Mouse (Mus musculus): ENCODE results near the gene Selenok.
A peak's percentile ranks its signal among the peaks of the same experiment; 100 is the strongest.

Selenok gene

DNA sequence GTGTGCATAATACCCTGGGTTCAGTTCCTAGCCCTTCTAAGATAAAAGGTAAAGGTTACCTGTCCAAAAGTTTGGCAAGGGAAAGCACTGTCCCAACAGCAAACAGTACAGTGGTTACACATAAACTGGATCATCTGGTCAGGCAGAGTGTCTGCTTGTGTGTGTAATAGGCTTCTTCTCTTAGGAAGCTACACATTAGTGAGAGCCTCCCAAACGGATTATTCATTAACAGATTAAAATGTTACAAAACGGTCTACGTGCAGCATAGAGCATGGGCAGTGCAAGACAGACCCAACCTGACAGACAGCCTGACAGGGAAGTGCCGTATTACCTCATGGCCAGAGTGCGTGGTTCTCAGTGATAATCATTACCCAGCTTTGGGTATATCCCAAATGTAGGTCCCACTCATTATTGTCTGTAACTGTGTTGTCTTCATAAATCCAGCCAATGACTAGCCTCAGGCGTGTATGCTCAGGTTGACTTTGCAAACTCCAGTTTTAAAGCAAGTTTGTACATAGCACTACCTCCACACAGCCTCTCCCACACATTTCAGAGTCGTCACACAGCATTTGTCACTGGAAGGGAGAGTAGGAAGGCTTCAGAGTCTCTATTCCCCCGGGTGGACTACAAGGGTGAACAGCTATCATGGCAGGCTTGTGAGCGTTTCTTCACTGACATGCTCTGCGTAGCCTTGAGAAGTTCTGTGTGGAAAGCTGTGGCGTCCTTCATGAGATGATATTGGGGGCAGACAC lies 28.1 kb downstream of the Selenok start:
- DNase-seq = peak; percentile 83

DNA sequence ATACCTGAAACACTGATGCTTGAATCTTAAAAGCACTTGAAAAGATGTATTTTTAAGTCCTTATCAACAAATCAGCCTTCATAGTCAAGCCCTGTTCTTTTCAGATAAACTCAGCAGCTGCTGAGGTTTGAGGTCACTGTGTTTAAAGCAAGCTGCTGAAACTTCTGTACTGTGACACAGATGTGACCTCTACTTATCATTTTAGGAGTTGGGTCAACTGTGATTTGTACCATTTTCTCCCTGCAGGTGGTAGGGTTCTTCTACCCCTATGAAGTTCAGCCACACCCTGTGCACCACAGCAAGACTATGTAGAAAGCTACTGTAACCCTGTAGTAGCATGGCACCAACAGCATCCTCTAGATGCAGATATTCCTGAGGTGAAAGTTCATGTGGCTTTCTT lies 29.2 kb downstream of the Selenok start:
- no peak for DNase-seq

DNA sequence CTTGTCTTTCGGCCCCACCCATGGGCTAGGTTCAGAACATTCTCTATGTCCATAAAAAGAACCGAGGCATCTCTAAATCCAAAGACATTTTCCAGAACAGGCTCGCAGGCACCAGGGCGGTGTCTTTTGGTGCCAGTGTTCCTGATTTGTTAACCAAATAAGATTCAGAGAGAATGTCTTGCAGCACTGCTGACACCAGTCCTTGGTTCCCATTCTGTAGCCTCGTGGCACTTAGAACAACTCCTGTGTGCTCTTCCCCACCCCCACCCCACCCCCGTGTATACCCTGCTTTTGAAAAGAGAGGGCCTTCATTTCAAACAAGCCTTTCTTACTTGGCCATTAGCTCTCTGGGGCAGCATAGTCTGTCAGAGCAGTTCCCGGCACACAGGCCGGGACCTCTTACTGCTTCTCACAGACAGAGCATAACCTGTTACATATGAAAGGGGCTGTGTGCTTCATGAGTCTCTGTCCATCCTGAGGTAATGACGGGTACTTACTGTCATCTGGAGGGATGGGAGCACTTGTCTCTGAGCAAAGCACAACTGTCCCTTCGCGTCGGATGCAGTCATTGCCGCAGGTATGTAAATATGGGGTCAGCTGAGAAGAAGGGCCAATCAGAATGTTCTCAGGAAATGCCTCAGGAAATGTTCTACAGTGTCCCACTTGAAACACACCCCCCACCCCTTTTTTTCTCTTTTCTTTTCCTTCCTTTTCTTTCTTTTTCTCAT lies 30.8 kb downstream of the Selenok start:
- DNase-seq = no peak

DNA sequence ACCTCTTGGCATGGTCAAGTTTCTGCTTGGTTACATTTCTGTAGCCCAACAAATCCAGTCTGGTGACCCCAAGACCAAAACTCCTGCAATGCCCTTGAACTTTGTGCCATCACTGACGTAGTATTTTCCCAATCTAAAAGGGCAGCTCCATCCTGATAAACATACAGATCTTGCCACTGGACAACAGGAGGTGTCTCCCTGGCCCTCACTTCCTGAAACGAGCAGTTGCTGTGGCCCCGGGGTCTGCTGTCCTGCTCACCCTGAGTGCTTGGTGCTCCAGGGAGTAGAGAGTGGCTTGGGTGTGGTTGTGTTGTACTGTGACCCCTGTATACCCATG lies 31.3 kb downstream of the Selenok start:
- DNase-seq = no peak

DNA sequence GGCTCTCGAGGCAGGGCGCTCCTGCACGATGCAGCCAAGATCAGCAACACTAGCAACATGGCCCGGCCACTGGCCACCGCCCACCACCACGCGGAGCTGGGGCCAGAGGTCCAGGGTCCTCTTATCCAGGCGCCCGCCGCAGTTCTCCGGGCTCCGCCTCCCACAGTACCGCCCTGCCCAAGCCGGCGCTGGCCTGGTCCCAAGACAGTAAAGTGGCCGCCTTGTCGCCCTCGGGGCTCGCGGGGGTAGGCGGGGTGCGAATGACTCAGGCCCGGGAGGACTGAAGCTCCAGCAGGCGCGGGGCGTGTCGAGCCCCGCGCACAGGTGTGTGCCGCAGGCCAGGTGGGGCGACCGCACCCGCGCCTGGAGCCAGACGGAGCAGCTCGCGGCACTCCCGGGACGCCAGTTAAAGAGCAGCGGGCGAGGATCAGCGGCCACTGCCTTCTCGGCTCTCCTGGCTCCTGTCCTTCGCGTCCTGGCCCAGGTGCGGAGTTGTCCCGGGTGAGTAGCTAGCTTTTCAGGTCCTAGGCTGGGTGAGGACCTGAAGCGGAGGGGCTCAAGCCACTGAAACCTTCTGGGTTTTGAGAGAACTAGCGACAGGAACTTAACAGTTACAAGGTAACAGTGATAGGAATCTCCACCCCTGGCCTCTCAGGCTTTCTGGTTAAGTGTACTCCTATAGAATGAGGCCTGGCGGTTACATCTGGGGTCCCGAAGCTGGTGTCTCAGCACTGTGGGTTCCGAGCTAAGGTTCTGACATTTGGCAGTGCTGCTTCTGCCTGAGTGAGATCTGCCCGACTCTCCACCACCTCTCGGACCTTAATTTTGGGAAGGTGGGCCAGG lies 40.8 kb downstream of the Selenok start, which contains the start of the genes Il17rb and Chdh:
Gene Il17rb, minus strand, starts transcription at position 164 of the 843 bp plus-strand sequence.
Gene Chdh, plus strand, starts transcription at position 291 of the 843 bp plus-strand sequence.
- DNase-seq = peak; percentile 89

DNA sequence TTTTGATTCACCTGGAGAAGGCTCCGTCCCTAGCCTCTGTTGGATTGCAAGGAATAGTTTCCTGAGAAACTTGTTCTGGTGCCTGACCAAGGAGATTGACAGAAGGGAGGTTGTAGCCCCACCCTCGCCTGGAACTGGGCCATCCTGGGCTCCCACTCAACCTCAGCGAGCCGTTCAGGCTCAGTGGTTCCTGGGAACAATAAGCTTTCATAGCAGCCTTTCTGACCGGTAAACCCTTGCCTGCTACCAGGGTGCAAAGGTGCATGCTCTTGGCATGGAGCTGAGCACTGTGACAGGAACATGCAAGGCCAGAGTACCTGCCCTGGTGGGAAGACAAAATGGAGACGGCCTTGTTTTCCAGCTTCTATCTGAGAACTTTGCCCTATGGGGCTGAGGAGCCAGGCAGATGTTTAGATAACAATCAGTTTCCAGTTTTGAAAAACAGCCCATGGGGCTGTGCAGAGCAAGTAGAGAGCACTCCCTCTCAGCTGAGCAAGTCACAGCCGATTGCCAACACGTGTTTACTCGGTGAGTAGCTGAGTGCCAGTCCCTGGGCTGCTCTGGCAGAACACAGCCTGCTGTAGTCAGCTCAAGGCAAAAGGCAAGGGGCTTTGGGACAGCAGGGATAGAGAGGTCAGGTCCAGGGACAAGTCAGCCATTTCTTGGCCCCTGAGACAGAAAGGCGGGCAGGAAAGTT lies 41.9 kb downstream of the Selenok start:
- DNase-seq = peak; percentile 97

DNA sequence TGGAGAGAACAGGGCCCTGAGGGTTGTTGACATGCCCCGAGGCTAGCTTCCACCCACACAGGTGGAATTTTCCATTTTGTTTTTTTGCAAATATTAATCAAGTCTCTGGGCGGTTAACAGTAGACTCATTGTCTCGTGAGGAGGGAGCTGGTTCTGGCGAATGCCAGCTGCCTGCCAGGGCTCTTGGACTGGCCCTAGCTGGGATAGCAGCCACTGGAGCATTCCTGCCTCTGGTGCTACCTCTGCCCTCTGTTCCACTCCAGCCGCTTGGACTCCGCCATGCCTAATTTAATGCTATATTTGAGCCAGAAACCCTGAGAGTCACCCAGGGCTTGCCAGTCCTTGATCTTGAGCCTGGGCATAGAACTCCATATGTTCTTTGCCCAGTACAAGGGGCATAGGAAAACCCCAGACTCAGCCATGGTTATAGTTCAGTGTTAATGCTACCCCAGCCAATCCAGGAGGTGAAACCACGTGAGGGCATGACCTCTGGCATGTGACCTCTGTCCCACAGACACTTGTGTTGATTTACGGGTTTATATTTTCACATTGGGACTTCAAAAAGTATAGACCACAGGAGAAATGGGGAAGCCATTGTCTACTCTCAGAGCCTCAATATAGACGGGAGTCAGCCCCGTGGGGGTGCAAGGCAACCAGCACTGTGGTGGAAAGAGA lies 43.9 kb downstream of the Selenok start:
- peak; percentile 94 for DNase-seq

DNA sequence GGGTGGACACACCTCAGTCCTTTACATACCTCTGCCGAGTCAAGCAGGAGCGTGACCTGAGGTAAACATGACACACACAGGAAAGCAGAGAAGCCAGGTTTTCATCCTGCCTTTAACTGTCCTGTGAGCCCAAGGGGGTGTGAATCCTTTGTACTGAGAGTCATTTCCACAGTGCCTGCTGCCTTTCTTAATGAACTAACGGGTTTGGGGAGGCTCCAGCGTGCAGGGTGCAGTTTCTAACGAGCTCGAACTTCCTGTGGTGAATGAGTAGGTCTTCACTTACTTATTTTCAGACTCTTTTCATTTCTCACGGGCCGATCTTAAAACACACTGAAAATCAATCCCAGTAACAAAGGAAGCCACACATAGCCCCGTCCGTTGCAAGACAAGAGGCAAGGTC lies 46.4 kb downstream of the Selenok start:
- DNase-seq = no peak

DNA sequence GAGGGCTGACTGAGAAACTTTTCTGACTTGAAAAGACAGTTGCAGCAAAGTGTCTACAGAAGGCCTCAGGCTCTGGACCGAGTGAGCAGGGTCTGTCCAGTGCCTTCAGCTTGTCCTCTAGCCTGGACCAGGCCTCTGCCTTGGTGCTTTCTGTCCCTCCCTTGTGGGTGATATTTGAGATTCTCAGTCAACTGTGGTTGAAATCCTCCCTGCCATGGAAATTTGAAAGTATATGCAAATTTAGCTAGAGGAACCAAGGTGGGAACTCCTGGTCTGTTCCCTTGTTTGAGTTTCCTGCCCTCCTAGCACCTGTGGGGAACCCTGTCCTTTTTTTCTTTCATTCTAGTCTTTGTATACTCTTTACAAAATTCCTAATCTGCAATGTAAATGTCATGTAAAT lies 46.9 kb downstream of the Selenok start:
- DNase-seq = no peak

DNA sequence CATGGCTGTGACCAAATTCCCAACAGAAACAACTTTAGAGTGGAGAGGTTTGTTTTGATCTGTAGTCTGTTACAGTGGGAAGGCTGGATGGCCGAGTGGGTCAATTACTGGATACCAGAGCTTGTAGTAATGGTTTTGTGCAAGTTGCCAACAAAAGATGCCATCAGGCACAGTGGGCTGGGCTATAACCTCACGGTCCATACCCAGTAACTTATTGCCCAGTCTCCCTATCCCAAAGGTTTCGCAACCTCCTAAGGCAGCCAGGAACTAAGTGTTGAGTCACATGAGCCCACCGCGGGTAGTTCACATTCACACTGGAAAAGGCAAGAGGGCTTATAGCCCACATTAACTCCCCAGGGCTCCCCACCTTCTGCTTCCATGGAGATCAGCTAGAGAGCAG lies 48.6 kb downstream of the Selenok start:
- DNase-seq = no peak

DNA sequence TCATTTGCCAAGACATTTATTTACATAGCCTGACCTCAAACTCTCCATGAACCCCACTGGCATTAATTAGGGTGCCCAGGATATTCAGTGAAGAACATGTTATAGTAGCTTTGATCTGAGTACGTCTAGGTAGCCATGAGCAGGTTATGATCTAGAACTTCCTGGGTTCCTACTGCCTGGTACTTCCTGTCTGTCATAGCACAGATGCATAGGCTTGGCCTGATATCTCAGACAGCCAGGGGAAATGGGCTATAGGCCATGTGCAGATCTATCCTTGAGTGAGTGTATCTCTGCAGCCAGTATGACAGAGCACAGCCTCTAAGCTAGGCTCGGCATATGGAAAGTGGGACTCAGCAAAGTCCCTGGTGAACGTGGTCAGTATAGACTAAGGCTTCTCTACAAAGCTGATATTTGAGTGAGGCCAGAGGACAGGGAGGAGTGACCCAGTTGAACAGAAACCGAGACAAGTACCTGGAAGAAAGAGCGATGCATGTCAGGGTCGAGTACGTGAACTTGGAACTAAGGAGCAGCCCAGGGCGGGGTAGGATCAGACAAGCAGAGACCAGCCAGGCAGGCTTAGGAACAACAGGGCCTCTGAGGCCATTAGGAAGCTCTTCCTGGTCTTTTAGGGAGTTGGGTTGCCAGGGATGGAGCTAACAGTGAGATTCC lies 49.8 kb downstream of the Selenok start:
- peak; percentile 67 for DNase-seq

DNA sequence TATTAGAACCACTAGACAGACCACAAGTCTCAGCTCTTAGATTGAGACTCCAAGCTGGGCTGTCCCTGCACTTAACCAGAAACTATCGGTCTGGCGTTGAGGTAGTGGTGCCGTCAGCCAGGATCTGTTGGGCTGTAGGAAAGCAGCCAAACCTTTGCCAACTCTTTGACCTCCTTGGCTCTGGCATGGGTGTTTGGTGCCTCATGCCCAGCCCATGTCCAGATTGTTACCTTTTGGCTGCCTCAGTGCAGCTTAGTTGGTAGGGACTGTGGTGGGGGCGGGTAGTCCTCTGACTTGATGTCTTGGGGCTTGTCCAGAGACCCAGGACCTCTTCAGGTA lies 50.3 kb downstream of the Selenok start:
- DNase-seq = peak; percentile 63

DNA sequence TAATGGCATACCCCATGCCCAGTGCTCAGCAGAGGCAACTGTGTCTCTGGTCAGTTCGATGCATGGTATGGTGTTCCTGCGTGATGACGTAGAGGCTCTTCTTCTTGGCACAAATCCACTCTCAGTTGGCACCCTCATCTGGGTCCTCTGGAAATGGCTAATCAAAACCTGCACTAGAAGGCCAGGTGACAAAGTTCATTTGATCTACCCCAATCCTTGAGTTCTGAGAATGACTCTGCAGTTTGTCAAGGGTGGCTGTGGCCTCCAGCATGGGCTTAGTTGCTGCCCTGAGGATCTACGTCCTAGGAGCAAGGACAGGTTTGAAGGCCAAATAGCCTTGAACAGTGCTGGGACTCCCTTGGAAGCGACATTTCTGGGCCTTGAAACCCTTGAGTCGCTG lies 50.7 kb downstream of the Selenok start:
- DNase-seq = peak; percentile 69

DNA sequence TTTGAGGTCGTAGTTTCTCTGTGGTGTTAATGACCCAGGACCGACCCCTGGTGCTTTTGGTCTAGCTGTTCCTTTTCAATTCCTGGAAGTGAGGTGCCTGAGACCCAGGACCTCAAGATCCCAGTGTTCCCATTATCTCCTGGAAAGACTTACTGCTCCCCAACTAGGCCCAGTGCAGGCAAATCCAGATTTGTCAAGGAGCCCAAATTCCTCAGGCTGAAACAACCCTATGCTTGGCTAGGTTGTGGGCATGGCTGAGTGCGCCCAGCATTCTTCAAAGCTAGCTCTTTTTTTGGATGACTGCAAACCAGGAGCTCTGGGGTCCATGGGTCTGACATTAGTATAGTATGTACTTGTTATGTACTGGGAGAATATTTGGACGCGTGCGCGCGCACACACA lies 51.3 kb downstream of the Selenok start:
- peak; percentile 84 for DNase-seq

DNA sequence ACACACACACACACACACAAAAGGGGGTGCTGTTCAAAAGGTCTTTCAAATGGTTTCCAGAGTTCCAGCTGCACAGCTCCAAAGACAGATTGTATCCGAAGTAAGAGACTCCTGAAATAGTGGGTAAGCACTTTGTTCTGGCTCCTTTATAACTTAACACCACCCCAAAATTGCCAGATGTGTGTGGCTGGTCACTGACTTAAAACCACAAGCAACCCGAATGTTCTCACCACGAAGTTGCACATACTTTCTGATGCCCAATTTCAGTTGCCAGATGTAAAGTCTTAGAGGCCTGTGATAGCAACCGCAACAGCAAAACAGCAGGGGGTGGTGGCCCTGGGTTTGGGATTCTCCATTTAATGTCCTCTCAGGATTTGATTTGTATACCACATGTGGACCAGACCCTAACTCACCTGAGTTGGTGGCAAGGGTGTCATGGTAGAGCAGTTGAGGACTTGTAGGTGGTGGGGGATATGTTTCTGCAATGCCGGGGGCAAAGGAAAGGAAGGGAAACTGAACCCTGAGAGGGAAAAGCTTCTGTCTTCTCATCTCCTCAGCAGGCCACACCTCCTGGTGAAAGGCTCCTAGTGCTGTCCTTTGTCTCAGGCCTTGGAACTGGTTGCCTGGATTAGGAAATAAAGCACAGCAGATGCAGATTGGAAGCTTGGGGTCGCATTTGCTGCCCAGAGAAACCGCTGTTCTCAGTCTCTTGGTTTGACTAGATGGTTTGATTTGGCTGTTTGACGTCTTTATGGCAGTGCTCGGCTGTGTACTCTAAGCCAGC lies 51.9 kb downstream of the Selenok start:
- no peak for DNase-seq

DNA sequence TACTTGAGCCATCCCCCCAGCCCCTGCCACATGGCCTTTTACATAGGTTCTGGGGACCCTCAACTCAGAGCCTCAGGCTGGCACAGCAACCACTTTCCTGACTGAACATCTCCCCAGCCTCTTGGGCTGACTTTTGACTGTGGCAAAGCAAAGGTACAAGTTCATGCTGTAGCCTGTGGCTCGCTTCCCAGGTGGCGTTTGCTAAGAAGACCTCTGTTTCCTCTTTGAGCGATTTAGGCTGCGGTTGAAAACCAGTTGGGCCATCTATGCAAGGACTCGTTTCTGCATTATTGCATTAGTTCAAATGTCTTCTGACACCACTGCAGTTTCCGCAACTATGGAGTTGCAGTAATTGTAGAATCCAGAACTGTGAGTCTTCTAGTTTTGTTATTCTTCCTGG lies 54.4 kb downstream of the Selenok start:
- no peak for DNase-seq

DNA sequence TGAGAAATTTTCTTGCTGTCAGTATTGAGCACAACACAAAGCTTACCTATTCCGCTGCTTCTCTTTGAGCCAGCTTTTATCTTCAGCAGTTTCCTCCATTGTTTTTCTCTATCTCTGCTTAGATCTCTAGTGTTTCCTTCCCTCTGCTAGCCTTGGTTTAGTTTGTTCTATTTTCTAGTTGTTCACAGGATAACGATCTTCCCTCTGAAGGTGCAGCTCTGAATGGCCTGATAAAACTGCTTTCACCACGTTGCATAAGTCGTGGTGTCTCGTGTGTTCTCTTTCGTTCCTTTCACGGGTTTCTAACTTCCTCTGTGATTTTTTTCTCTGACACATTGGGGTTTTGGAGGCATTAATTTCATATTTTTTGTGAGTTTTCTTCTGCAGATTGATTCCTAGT lies 56.3 kb downstream of the Selenok start:
- DNase-seq = no peak
